Mouse (Mus musculus): Measurements from ENCODE around the gene Heatr6. TPM values are rescaled to one million over a fixed set of nuclear protein-coding genes. Genes with fewer than 3 reads are reported as not detected.

Heatr6 gene
- total RNA-seq, 1 experiment, result 16.7 TPM

GRCm38 (mm10) chr11:83786835-83787234 lies 33.3 kb downstream of the Heatr6 start:
- DNase-seq (ENCODE audit: low read depth, low spot score), result no peak
- H3K9ac ChIP-seq (ENCODE audit: insufficient read depth, low read depth, low read length, poor library complexity, severe bottlenecking), result no peak overlapping the region
- in situ Hi-C loops (cut with MboI; ENCODE audit: low sequenced_read_pairs in 2 of 2, unreplicated experiment in 2 of 2), result no loop called here
- H3K27ac ChIP-seq (ENCODE audit: insufficient read depth, low read depth, low read length, poor library complexity, severe bottlenecking), result no peak overlapping the region
- peaks cover 0 to 7% of the 10 kb centered on the region in 2 experiments; a peak in 1 of 4 replicates for H3K4me1 ChIP-seq (ENCODE audit: control insufficient read depth in 2 of 2, insufficient read depth in 2 of 2, low read length in 2 of 2, poor library complexity in 1 of 2)
- no peaks in the 10 kb centered on the region for H3K9me3 ChIP-seq (ENCODE audit: control insufficient read depth, insufficient read depth, low read depth, low read length)
- H3K4me3 ChIP-seq (ENCODE audit: insufficient read depth in 1 of 2, low read depth in 1 of 2, low read length in 2 of 2, poor library complexity in 1 of 2, severe bottlenecking in 1 of 2), result no peak overlapping the region
- H3K36me3 ChIP-seq (ENCODE audit: control insufficient read depth, insufficient read depth, low read length, poor library complexity, severe bottlenecking), result 0 out of 2 replicates have a peak, but pooled peaks cover 3% of the 10 kb centered on the region
- TF ChIP-seq MAFK (IDR thresholded peaks at IDR 0.05; ENCODE audit: insufficient read depth, low read depth, low read length), result no peak
- TF ChIP-seq CHD2 (IDR thresholded peaks at IDR 0.05; ENCODE audit: low read depth, low read length), result no peak
- no peak for TF ChIP-seq HCFC1 (IDR thresholded peaks at IDR 0.05; ENCODE audit: borderline replicate concordance, insufficient read depth, low read length)
- no peak for TF ChIP-seq ZNF384 (IDR thresholded peaks at IDR 0.05; ENCODE audit: low read depth, low read length)
- TF ChIP-seq ZC3H11A (IDR thresholded peaks at IDR 0.05; ENCODE audit: borderline replicate concordance, low read depth, low read length), result no peak

GRCm38 (mm10) chr11:83787401-83788021 lies 34.0 kb downstream of the Heatr6 start:
- no peaks in the 10 kb centered on the region for H3K9me3 ChIP-seq (ENCODE audit: control insufficient read depth, insufficient read depth, low read depth, low read length)
- no peak overlapping the region for H3K9ac ChIP-seq (ENCODE audit: insufficient read depth, low read depth, low read length, poor library complexity, severe bottlenecking)
- 0 out of 2 replicates have a peak, but pooled peaks cover 2% of the 10 kb centered on the region for H3K36me3 ChIP-seq (ENCODE audit: control insufficient read depth, insufficient read depth, low read length, poor library complexity, severe bottlenecking)
- in situ Hi-C loops (cut with MboI; ENCODE audit: low sequenced_read_pairs in 2 of 2, unreplicated experiment in 2 of 2), result no loop called here
- TF ChIP-seq MAFK (IDR thresholded peaks at IDR 0.05; ENCODE audit: insufficient read depth, low read depth, low read length) (peak; percentile 91), CHD2 (IDR thresholded peaks at IDR 0.05; ENCODE audit: low read depth, low read length) (no peak), ZC3H11A (IDR thresholded peaks at IDR 0.05; ENCODE audit: borderline replicate concordance, low read depth, low read length) (no peak), ZNF384 (IDR thresholded peaks at IDR 0.05; ENCODE audit: low read depth, low read length) (no peak), HCFC1 (IDR thresholded peaks at IDR 0.05; ENCODE audit: borderline replicate concordance, insufficient read depth, low read length) (no peak)
- H3K4me1 ChIP-seq (ENCODE audit: control insufficient read depth in 2 of 2, insufficient read depth in 2 of 2, low read length in 2 of 2, poor library complexity in 1 of 2), result peaks cover 0 to 7% of the 10 kb centered on the region in 2 experiments; a peak in 1 of 4 replicates
- no peak overlapping the region for H3K27ac ChIP-seq (ENCODE audit: insufficient read depth, low read depth, low read length, poor library complexity, severe bottlenecking)
- DNase-seq (ENCODE audit: low read depth, low spot score), result no peak
- no peak overlapping the region for H3K4me3 ChIP-seq (ENCODE audit: insufficient read depth in 1 of 2, low read depth in 1 of 2, low read length in 2 of 2, poor library complexity in 1 of 2, severe bottlenecking in 1 of 2)

GRCm38 (mm10) chr11:83788331-83788730 lies 34.8 kb downstream of the Heatr6 start:
- no peaks in the 10 kb centered on the region for H3K9me3 ChIP-seq (ENCODE audit: control insufficient read depth, insufficient read depth, low read depth, low read length)
- H3K4me1 ChIP-seq (ENCODE audit: control insufficient read depth in 2 of 2, insufficient read depth in 2 of 2, low read length in 2 of 2, poor library complexity in 1 of 2), result peaks cover 0 to 9% of the 10 kb centered on the region in 2 experiments; a peak in 1 of 4 replicates
- DNase-seq (ENCODE audit: low read depth, low spot score), result no peak
- 0 out of 2 replicates have a peak, but pooled peaks cover under 1% of the 10 kb centered on the region for H3K36me3 ChIP-seq (ENCODE audit: control insufficient read depth, insufficient read depth, low read length, poor library complexity, severe bottlenecking)
- H3K9ac ChIP-seq (ENCODE audit: insufficient read depth, low read depth, low read length, poor library complexity, severe bottlenecking), result no peak overlapping the region
- peak overlapping the region; percentile 38; the same call in 1 of the 2 replicates for H3K27ac ChIP-seq (ENCODE audit: insufficient read depth, low read depth, low read length, poor library complexity, severe bottlenecking)
- no peak overlapping the region for H3K4me3 ChIP-seq (ENCODE audit: insufficient read depth in 1 of 2, low read depth in 1 of 2, low read length in 2 of 2, poor library complexity in 1 of 2, severe bottlenecking in 1 of 2)
- in situ Hi-C loops (cut with MboI; ENCODE audit: low sequenced_read_pairs in 2 of 2, unreplicated experiment in 2 of 2), result no loop called here
- TF ChIP-seq MAFK (IDR thresholded peaks at IDR 0.05; ENCODE audit: insufficient read depth, low read depth, low read length) (no peak), ZNF384 (IDR thresholded peaks at IDR 0.05; ENCODE audit: low read depth, low read length) (no peak), ZC3H11A (IDR thresholded peaks at IDR 0.05; ENCODE audit: borderline replicate concordance, low read depth, low read length) (no peak), HCFC1 (IDR thresholded peaks at IDR 0.05; ENCODE audit: borderline replicate concordance, insufficient read depth, low read length) (no peak), CHD2 (IDR thresholded peaks at IDR 0.05; ENCODE audit: low read depth, low read length) (no peak)

DNA sequence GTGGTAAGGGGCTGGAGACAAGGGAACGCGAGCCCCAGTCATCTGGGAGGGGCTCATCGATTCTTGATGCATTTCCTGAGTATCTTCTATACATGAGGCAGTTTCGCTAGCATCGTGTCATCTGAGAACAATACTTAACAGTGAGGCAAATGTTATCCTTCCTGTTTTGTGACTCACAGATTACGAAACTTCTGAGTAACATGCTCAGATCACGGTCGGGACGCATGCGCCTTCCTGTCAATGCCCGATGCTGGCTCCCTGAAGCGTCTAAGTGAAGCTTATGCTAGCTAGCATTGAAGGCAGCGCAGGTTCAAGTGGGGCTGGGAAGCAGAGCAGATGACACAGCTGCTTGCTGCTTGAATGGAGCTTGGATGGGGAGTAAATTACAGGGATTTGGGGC lies 35.8 kb downstream of the Heatr6 start:
- no peak for DNase-seq (ENCODE audit: low read depth, low spot score)
- in situ Hi-C loops (cut with MboI; ENCODE audit: low sequenced_read_pairs in 2 of 2, unreplicated experiment in 2 of 2), result no loop called here
- no peak overlapping the region for H3K9ac ChIP-seq (ENCODE audit: insufficient read depth, low read depth, low read length, poor library complexity, severe bottlenecking)

More for the DNA sequence above, 35.8 kb downstream of the Heatr6 start:
- no peak overlapping the region for H3K4me3 ChIP-seq (ENCODE audit: insufficient read depth in 1 of 2, low read depth in 1 of 2, low read length in 2 of 2, poor library complexity in 1 of 2, severe bottlenecking in 1 of 2)
- TF ChIP-seq ZC3H11A (IDR thresholded peaks at IDR 0.05; ENCODE audit: borderline replicate concordance, low read depth, low read length) (no peak), CHD2 (IDR thresholded peaks at IDR 0.05; ENCODE audit: low read depth, low read length) (no peak), ZNF384 (IDR thresholded peaks at IDR 0.05; ENCODE audit: low read depth, low read length) (no peak), MAFK (IDR thresholded peaks at IDR 0.05; ENCODE audit: insufficient read depth, low read depth, low read length) (no peak), HCFC1 (IDR thresholded peaks at IDR 0.05; ENCODE audit: borderline replicate concordance, insufficient read depth, low read length) (no peak)
- no peak overlapping the region for H3K27ac ChIP-seq (ENCODE audit: insufficient read depth, low read depth, low read length, poor library complexity, severe bottlenecking)
- no peaks in the 10 kb centered on the region for H3K9me3 ChIP-seq (ENCODE audit: control insufficient read depth, insufficient read depth, low read depth, low read length)
- H3K4me1 ChIP-seq (ENCODE audit: control insufficient read depth in 2 of 2, insufficient read depth in 2 of 2, low read length in 2 of 2, poor library complexity in 1 of 2), result peaks cover 0 to 9% of the 10 kb centered on the region in 2 experiments; a peak in 1 of 4 replicates
- no peaks in the 10 kb centered on the region for H3K36me3 ChIP-seq (ENCODE audit: control insufficient read depth, insufficient read depth, low read length, poor library complexity, severe bottlenecking)

All from ES-E14 (cell line).